Mouse (Mus musculus): Measurements from ENCODE around the gene Has3.

- no peak for TF ChIP-seq CTCF (IDR thresholded peaks at IDR 0.05; ENCODE audit: control insufficient read depth, insufficient read depth, insufficient read length)
- TF ChIP-seq MYOG (IDR thresholded peaks at IDR 0.05; ENCODE audit: control insufficient read depth, extremely low read depth, insufficient read length) = no peak
- TF ChIP-seq USF1 (IDR thresholded peaks at IDR 0.05; ENCODE audit: low read depth) = no peak
- TF ChIP-seq MAX (IDR thresholded peaks at IDR 0.05) = no peak
- TF ChIP-seq CEBPB (IDR thresholded peaks at IDR 0.05; ENCODE audit: low read depth) = no peak
Observed at GRCm38 (mm10) chr8:106850034-106850433, 20.0 kb upstream of the Has3 start.

All from C2C12 (cell line).